Mouse (Mus musculus) olfactory bulb, adult 2 months (tissue): ENCODE results near the gene Stx8.

ENCODE experiments used
- CTCF ChIP-seq: fragments of 200-500 bp; IDR thresholded peaks from 2 replicates; pipeline ENCODE4 v1.5.1; 2012; ENCODE audit warnings: low read depth, mild to moderate bottlenecking, low read length, moderate library complexity; ENCODE audit not compliant: insufficient read depth
- POLR2A ChIP-seq: fragments of 200-500 bp; IDR thresholded peaks from 2 replicates; pipeline ENCODE4 v1.6.1; 2012; ENCODE audit warnings: mild to moderate bottlenecking, low read depth, low read length, moderate library complexity; ENCODE audit not compliant: insufficient read depth

- TF ChIP-seq CTCF: no peak
- no peak for TF ChIP-seq POLR2A
Observed at GRCm38 (mm10) chr11:68185647-68186046, 219.7 kb downstream of the Stx8 start.
